Mouse (Mus musculus) embryonic fibroblast, embryonic 13.5 days (primary cell): ENCODE data around the gene St6gal1.

Source experiments
- CTCF ChIP-seq: IDR thresholded peaks from 2 replicates; pipeline ENCODE4 v1.5.1; 2011; ENCODE audit warnings: mild to moderate bottlenecking, control low read depth, low read length, moderate library complexity, borderline replicate concordance; ENCODE audit not compliant: insufficient read depth
- POLR2A ChIP-seq: IDR thresholded peaks from 2 replicates; pipeline ENCODE4 v1.6.1; 2011; ENCODE audit warnings: low read depth, mild to moderate bottlenecking, control low read depth, low read length, moderate library complexity

- no peak for TF ChIP-seq POLR2A
- TF ChIP-seq CTCF: no peak
Observed at GRCm38 (mm10) chr16:23250556-23251444, 26.3 kb downstream of the St6gal1 start.
